Mouse (Mus musculus) right cerebral cortex, postnatal 4 days (tissue): ENCODE results near the gene Prox1.

Experiments
- DNase-seq: peaks from one replicate; pipeline ENCODE4 v3.0.0-alpha.2; 2022

The Prox1 gene

GRCm38 (mm10) chr1:190172979-190173461 lies 2.5 kb upstream of the Prox1 start:
- no peak for DNase-seq

- DNase-seq = no peak
Measured at GRCm38 (mm10) chr1:190172311-190172978, 1.9 kb upstream of the Prox1 start.

DNA sequence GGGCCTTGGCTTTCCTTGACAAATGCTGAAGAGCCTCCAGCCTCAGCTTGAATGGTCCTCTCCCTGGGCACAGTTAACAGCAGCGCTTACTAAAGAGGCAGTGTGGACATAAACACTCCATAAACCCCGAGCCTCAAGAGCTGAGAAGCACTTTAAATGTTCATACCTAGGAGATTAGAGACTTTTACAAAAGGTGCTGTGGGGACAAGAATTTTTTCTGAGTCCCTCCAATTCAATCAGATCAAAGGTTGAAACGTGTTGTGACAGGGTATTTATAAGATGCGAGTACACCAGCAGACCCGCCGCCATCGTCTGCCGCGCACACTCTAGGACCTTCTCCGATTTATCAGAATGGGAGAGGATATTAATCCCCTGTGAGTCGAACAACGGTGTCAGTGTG lies 1.2 kb upstream of the Prox1 start:
- no peak for DNase-seq

DNA sequence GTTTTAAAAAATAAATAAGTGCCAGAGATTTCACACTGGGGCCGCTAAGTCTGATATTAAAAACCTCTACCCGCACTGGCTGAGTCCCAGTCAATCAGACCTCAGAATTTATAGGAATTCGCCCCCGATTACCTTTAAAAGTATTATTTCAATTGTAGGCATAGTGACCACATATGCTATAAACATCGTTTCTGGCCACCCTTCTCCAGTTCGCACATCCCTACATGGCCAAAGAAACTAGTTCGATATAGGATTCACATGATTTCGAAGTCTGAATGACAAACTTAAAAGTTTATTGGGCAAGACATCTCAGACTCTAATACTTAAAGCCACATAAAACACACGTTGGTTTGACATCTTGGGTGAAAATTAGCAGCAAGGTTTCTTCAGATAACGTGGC lies 827 bp upstream of the Prox1 start:
- no peak for DNase-seq

DNA sequence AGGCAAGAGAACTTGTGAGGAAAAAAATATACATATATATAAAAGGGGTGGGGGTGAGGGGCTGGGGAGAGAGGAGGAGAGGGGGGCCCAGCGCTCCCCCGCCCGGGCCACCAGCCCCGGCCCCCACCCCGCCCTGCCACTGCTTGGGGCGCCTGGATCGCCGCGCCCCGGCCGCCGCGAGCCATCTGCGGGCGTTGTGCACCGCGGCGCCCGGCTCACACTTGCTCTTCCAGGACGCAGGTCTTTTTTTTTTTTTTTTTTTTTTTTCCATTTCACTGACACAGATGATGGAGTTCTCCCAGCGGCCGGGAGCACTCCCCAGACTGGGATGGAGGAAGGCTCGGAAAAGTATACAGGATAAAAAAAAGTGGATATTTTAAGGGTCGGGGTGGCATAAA lies 304 bp upstream of the Prox1 start:
- DNase-seq = no peak

DNA sequence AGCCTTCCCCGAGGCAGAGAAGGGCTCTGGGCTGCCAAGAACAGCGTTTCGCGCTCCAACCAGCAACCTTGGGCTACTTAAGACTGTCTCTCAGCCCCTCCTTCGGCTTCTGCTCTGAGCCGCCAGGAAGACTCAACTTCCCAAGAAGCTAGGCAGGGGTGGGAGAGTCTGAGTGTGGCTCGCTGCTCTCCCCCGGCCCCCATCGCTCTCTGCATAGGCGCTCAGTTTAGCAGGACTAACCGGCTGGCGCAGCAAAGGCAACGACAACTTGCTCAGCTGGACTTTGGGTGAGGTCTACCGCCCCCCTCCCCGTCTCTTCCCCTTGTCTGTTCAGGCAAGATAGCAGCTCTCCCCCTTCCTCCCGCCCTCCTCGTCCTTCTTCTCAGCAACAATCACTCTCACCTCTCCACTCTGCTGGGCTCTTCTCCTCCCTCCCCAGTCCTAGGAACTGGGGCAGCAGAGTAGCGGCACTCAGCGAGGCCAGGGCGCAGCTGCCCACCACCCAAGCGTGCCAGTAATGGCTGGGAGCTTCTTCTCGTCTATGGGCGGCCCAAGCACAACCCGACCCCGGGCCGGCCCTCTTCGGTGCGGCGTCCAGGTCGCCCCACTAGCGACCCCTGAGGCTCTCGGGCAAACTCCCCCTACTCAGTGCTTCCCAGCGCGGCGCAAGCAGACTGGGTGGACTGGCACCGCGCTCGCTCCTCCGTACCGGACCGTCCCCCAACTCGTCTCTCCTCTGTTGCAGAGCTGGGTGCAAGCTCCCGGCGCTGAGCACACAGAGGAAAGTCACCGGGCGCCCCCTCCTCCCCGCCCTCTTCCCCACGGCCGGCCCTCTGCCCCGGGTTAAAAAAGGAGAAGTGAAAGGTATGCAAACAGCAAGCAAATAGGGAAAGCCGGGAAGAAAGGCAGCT lies 1.5 kb downstream of the Prox1 start:
- no peak for DNase-seq

- no peak for DNase-seq
Measured at GRCm38 (mm10) chr1:190168115-190168514, 2.4 kb downstream of the Prox1 start.

DNA sequence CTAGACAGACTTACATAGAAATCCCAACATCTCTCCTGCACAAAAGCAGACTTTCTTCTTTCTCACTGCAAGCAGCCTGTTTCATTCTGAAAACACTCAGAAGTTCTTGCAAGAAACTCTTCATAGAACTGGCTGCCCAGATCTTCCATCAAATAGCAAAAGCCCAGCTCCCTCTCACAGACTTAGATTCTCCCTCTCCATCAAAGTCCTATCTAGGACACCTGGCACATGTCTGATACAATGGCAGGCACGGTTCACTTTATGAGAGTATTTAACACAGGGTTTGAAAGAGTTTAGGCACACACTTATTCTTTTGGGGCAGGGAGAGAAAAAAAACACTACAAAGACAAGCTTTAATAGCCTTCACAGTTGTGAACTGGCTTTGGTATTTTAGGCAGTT lies 2.9 kb downstream of the Prox1 start:
- DNase-seq = no peak

DNA sequence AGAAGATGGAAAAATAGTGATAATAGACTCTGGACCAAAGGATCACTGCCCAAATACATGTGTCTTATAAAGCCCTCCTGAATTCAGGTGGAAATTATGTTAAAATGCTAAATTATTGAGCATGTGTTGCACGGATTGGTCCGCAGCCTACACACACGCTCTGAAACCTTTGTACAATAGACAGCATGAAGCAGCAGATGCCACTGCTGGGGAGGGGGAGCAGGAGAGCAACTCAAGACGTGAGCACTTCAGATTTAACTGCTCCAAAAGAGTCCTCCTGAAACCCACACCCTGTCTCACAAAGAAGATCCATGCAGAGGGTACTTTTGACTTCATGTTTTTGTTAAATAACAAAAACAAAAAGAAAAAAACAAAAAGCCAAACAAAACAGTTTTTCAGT lies 5.0 kb downstream of the Prox1 start:
- DNase-seq = no peak

DNA sequence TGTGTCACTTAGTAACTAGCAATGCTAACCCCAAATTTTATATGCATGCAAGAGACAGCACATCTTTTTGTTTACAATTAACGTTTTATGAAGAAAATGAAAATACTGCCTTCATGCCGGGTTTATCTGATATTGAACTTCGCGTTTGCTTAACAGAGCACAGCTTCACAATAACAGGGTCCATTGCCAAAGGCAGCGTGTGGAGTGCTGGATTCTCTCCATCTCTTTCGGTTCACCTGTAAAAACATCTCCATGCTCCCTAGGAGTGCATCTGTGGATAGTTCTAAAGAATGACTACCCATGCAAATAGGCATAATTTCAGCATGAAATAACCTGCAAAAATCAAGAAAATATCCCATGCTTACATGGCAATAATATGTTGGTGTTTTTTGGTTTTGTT lies 7.0 kb downstream of the Prox1 start:
- DNase-seq = no peak

- no peak for DNase-seq
Measured at GRCm38 (mm10) chr1:190161708-190162465, 8.6 kb downstream of the Prox1 start.

GRCm38 (mm10) chr1:190161288-190161687 lies 9.2 kb downstream of the Prox1 start:
- DNase-seq = no peak

DNA sequence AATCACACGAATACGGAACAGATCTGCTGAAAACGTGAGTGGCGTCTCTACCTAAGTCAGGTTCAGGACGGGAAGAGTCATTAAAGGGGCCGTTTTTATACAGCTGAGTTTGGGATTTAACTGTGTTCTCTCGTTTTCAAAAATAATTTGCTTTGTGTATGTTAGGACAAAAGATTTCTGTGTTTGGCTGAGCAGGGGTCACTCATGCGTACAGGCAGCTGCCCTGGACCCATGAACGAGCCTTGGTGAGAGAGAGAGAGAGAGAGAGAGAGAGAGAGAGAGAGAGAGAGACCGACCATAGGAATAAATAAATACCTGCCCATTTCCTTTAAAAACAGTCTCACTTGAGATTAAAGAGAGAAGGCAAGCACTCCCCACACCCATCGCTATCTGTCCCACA lies 11.1 kb downstream of the Prox1 start:
- no peak for DNase-seq

DNA sequence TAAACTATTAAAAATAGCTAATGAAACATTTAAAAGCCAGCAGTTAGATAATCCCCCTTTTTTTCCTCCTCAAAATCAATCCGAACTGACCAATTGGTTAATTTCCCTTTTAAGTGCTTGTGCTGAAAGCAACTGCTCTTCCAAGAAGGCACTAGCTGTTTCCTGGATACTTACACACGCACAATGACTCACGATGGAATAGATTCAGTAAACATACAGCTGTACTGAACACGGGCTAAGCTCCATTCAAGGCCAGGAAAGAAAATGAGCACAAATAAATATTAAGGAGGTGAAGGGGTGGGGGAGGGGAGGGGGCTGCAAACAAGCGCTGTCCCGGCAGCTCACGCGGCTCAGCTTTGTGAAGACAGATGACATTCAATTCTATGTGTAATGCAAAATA lies 14.8 kb downstream of the Prox1 start:
- DNase-seq = no peak

DNA sequence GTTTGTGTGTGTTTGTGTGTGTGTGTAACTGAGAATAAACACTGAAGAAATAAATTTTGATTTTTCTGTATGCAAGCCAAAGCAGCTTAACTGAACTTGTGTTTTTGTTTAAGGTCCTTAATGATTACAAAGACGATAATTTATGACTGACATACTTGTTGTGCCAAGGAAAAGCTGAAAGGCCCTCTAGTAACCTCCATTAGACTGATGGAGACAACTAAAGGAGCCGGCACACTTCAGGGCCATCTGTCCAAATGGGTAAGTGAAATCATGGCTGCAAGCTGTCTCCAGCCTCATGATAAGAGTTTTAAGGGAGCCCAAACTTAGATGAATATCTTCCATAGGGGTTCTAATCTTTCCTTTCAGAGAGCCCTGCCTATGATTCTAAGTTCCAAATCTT lies 15.5 kb downstream of the Prox1 start:
- no peak for DNase-seq

GRCm38 (mm10) chr1:190154292-190154691 lies 16.2 kb downstream of the Prox1 start:
- DNase-seq = no peak

DNA sequence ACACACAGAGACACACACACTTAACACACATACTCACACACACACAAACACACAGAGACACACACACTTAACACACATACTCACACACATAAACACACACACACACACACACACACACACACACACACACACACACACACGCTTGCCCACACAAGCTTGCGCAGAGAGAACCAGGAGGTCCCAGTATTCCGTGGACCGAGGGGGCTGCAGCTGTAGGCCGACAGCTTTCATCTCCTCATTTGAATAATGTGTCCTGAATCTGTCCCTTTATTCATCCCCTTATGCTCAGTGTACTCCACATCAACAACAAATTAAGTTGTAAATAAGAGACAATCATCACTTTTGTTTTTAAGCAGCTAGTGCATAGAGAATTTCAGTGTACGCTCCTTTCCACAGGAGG lies 17.9 kb downstream of the Prox1 start:
- no peak for DNase-seq

DNA sequence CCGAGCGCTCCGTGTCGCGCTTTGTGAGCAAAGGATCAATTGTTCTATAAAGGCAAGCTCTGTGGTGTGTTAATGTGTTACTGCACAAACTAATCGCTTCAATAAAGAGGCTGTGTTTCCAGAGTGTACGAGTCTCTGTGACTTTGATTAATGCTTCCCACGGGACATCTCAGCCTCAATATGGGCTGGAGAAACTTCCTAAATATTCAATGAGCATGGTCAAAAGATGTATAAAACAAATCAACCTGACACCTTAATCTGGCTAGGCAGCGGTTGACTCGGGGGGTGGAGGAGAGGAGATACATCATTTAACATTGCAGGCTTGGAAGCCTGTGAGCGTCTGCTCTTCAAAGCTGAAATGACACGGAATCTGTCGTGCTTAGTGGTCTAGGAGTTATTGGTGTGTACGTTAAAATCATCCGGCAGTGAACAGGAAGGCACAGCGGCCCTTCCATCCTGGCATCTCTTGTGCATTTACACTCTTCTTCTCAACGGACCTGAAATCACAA lies 21.2 kb downstream of the Prox1 start:
- no peak for DNase-seq

DNA sequence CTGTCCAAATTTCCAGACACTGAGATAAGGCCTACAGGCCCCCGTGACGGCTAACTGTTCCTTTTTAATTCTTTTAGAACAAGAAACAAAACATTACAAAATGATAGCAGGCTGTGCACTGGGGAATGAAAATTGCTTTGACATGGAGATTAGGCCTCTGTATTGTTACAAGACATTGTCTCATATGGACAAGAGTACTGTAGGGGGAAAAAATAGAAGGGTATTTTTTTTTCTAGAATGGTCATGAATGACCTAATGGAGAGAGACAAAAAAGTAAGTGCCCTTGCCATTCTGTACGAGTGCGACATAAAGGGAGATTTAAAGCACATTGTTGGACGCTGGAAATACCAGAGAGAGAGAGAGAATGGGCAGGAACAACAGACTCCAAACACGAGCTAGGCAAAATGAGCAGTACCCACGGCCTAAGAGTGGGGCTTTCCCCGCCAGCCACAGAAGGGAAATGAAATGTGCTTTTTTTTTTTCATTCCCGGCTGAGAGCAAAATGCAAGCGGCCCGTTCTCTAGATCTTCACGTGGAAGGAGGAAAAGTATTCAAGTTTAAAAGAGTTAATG lies 21.8 kb downstream of the Prox1 start:
- DNase-seq = no peak

GRCm38 (mm10) chr1:190147816-190148215 lies 22.7 kb downstream of the Prox1 start:
- no peak for DNase-seq

- DNase-seq = no peak
Measured at GRCm38 (mm10) chr1:190144416-190144815, 26.1 kb downstream of the Prox1 start.

GRCm38 (mm10) chr1:190143593-190143992 lies 26.9 kb downstream of the Prox1 start:
- DNase-seq = no peak

- DNase-seq = no peak
Measured at GRCm38 (mm10) chr1:190142584-190142983, 27.9 kb downstream of the Prox1 start.
